Mouse (Mus musculus): ENCODE results near the gene 1700037C18Rik.

- TF ChIP-seq CTCF (IDR thresholded peaks at IDR 0.05; ENCODE audit: low read depth) = no peak
- no peak for TF ChIP-seq EP300 (IDR thresholded peaks at IDR 0.05; ENCODE audit: low read depth)
Observed at GRCm38 (mm10) chr16:3846711-3847518, 61.6 kb downstream of the 1700037C18Rik start, which contains the start of gene Zfp174.

All from liver, postnatal 0 days (tissue).